Mouse (Mus musculus) ovary, adult 18-20 months (tissue): Measurements from ENCODE around the gene Trim28.

Experiments
- DNase-seq: peaks from one replicate; pipeline ENCODE4 v3.0.0; 2022; ENCODE audit warnings: low spot score, mixed read lengths

Gene Trim28

DNA sequence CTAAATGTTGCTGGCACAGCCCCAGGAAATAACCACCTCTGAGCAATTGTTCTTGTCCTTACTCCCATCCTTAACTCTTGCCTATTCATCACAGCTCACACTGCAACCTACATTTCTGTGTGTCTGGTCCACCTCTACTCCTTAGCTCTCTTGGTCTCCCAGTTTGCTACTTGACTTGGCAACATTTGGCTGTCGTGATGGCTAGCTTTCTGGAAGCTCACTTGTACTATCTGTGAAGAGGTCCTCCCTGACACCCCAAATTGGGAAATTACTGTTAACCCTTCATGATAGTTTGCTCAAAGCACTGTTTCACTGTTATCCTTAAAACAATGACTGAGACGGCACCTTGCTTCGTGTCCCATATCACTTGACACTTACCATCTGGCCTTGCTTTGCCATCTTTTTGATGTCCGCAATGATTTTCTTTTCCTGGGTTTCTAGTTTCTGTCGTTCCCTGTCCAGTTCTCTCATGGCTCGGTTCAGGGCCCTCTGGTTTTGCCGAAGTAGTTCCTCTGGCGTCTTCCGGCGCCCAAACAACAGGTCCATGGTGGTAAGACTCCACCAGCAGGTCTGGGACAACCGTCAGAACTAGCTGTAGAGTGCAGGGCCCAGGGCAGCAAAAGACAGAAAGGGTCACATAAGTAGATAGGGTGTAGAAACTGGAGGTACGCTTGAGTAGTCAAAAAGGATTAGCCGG lies 34.7 kb downstream of the Trim28 start:
- no peak for DNase-seq

DNA sequence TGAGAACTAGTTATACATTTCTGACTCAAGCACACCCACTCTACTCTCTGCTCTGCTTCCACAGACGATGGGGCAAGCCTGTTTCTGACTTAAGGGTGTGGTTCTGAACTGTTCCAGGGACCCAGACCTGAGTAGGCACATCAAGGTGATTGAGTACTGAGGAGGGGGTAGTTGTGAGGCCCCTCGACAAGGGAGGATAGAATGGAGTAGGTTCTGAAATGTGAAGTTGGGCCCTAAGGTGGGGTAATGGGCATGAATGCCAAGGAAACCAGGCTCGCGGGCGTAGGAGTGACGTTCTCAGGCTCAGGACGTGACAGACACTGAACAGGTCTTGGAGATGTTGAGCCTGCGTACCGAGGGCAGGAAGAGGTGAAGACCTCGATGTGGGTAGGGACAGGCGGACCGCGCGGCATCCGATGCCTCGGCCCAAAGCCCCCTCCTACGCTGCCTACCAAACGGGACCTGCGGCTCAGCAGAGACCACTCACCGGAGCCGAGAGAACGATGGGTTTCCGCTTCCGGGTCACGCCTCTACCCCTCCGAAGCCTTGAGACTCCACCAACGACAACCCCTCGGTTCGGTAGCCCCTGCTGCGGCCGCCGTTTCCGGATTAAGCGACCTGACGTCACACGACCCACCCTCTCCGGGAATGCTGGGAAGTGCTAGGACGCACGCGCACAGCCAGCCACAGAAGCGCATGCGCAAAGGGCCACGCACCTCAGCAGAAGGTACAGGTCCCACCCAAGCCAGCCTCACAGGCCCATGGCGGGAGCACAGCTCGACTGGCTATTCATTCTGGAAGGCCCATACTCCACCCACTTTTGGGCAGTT lies 35.4 kb downstream of the Trim28 start, which contains the start of gene Chmp2a:
TSS of gene Chmp2a (minus strand) at position 660 of the 830 bp plus-strand sequence.
- peak; percentile 95 for DNase-seq

DNA sequence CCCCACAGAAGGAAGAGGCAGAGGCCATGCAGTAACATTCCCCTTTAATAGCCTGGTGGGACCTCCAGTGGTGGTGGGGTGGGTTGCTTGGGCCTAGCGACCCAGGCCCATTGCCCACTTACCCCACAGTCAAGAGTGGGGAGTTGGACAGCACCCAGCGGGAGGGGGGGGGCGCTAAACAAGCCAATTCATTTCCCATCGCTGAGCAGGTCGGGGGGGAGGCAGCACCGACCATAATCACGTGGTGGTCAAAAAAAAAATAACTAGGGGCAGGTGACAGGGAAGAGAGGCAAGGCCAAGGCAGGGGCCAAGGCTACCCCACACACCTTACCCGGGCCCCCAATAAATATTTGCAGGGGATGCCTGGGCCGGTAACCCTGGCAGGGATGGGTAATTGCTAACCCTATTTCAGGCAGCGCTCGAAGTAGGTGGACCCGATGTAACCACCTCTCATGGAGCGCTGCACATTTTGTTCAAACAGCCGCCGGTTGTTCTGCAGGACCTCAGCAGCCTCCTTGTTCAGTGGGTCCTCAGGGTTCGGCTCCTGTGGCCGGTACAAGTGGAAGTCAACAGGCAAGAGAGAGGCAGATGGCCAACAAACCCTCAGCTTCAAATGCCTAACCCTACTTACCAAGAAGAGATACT lies 36.4 kb downstream of the Trim28 start:
- no peak for DNase-seq

DNA sequence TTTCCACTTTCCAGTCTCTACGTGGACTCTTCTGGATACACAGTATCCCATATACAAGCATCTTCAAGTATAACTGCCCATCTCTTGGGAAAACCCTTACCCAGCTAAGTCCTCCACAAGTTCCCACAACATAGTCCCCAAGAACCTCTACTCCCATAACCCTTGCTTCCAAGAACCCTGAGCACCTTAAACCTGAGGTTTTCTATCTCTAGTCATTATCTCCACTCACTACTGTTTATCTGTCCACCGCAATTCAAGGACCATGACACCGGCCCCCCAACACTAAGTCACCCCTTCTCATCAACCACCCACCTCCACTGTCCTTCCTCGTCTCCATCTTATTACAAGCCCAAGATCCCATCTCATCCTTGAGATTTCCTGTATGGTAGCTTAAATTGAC lies 37.9 kb downstream of the Trim28 start:
- DNase-seq: no peak

DNA sequence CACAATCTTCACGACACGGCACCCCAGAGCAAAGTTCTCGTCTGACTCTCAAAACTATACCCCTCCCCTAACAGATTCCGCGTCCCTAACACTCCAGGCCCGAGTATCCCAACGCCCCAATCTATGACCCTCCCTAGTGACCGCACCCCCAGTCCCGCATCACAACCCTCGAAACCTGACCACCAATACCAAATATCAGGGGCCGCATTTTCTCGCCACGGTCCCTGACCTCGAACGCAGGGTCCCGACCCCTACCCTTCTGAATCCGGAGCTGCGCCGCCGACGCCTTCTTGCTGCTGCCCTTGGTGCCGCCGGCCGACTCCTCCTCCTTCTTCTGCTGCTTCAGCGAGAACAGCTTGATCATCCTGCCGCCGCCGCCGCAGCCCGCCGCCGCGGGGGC lies 38.5 kb downstream of the Trim28 start:
- no peak for DNase-seq

DNA sequence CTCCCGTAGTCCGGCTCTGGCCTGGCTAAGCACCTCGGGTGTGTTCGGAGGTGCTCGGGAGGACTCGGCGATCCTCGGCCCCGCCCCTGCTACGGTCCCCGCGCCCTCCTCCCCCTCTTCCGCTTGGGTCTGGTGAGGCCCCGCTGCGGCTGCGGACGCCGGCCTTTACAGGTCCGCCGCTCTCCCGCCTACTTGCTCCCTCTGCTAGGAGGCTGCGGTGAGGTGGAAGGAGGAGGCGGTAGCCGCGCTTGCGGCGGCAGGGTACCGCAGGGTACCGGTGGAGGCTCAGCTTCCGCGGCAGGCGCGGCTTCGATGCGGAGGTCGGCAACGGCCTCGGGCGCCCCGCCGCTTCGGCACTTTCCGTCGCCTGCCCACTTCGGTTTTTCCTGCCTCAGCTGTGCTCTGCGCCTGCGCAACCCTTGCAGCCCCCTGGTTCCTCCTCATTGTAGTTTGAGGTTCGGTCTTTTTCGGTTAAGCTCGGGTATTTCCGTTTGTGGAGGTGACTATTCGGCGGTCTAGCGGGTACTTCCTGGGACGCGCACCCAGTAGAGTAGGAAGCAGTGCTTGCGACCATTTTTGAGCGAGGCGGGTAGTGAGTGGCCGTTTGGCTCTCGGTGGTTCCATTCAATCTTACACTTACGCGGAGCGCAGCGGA lies 39.1 kb downstream of the Trim28 start, which contains the start of gene Ube2m:
TSS of gene Ube2m (minus strand) at position 375 of the 655 bp plus-strand sequence.
- DNase-seq: peak; percentile 96

DNA sequence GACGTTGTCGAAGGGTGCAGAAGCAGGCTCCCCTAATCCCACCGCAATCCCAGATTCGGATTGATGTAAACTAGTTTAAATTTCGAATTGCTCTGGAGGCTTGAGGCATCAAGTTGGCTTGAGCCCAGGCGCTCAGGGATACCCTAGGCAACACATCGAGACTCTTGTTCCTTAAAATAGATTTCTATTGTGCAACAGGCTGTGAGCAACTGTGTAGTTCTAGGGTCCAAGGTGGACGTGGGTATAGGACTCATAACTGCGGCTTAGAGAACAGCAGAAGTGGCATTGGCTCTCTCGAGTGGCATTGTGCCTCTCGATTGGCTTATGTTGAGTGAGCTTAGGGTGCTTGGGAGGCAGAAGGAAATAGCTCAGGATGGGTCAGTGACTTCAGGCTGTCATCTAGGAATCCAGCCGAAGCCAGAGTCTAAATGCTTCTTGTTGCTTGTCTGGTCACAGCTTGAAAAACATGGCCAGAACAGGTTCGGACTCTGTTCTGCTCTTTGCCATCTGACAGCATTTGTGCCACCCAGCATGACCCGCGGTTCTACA lies 39.8 kb downstream of the Trim28 start:
- no peak for DNase-seq

DNA sequence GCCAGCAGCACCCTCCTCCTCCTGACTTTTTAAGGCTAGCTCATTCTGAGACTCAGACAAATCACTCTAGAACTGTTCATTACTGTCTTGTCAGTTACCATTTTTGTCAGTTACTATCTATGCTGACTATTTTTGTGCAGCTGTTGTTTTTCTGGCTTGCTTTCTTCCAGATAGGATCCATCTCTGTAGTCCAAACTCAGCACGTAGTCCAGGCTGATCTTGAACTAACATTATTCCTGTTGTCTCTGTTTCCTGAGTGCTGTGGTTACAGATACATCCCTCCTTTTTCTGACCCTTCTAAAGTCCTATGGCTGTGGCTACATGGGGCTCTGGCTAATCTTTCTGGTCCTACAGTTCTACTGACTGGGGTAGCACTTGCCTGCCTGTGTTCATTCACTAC lies 40.3 kb downstream of the Trim28 start:
- no peak for DNase-seq

DNA sequence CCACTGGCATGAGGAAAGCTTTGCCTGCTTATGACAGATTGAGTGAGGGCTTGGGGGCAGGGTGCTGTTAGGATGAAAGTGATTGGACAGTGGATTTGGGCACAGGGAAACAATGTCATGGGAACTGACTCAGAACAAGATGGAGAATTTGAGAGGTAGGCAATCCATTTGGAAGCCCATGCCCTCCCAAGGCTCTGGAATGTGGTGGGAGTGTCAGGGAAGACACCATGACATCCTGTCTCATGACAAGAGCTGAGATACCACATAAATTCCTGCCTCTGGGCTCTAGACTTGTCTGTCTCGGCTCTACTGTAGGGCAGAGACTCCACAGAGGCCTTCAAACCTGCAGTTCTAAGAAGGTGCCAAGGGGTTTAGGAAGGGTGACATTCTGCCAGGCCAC lies 42.3 kb downstream of the Trim28 start:
- no peak for DNase-seq

DNA sequence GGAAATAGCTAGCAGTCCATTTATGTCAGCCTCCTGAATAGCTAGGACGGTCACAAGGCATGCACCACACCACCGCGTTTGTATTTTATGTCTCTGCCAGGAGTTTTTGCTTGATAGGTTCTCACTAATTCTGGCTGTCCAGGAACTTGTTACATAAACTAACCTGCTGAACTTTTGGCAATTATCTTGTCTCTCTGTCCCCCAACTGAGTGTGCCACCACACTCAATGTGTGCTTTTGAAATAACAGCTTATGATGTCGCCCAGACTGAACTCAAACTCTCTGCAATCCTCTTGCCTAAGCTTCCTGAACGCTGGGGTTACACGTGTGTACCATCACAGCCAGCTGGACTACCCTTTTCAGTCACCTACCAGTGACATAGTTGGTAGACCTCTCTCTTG lies 43.6 kb downstream of the Trim28 start:
- no peak for DNase-seq

DNA sequence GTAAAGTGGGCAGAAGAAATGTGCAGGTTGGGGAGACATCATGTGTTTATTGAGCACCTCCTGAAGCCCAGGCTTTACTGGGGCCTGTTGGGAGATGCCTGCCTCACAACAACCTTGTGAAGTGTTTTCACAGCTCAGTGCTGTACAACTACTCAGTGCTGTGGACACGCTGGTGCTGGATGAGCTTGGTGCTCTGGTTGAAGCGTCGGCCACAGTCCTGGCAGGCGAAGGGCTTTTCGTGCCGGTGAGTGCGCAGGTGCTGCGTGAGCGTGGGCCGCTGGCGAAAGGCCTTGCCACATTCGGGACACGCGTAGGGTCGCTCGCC lies 44.2 kb downstream of the Trim28 start:
- DNase-seq: no peak

DNA sequence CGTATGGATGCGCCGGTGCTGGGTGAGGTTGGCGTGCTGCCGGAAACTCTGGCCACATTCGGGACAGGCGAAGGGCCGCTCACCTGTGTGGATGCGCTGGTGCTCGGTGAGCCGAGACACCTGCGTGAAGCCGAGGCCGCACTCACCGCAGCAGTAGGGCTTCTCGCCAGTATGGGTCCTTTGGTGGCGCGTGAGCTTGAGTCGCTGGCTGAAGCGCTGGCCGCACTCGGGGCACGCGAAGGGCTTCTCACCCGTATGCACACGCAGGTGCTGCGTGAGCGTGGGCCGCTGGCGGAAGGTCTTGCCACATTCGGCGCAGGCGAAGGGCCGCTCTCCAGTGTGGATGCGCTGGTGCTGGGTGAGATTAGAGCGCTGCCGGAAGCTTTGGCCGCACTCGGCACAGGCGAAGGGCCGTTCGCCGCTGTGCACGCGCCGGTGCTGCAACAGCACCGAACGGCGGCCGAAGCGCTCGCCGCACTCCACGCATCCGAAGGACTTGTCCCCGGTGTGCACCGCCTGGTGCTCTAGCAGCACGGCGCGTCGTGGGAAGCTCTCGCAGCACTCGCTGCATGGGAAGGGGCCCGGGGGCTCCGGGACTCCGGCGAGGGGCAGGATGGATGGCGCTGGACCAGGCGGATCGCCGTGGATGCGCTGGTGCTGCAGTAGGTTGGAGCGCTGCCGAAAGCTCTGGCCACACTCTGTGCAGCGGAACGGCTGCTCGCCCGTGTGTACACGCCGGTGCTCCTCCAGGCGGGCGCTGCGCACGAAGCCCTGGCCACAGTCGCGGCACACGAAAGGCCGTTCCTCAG lies 44.7 kb downstream of the Trim28 start:
- no peak for DNase-seq

DNA sequence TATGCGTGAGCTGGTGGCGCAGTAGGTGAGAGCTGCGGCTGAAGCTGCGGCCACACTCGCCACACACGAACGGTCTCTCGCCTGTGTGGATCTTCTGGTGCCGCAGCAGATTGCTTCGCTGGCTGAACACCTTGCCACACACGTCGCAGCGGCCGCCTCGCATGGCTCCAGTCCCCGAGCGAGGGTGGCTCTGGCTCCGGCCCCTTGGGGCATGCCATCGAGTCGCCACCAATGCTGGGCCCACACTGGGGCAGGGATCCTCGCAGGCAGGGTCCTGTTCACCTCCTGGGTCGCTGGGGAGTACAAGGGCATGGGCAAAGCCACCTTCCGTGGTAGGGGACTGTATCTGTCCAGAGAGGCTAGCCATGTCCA lies 45.3 kb downstream of the Trim28 start:
- DNase-seq: no peak

DNA sequence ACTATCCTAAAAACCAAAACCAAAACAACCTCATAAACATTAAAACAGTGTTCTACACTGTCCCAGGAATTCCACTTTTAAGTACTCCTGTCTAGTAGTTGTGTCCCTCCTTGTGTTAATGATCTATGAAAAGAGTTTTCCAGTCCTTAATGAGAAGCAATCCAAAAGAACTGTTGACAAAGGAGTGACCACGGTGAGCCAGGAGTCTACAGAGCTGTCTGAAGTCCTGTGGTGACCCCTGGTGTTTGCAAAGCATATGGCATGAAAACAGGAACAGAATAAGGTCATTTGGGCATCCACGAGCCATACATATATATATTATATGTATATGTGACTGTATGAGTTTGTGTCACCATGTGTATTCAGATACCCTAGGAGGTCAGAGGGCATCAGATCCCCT lies 47.2 kb downstream of the Trim28 start:
- DNase-seq: no peak

DNA sequence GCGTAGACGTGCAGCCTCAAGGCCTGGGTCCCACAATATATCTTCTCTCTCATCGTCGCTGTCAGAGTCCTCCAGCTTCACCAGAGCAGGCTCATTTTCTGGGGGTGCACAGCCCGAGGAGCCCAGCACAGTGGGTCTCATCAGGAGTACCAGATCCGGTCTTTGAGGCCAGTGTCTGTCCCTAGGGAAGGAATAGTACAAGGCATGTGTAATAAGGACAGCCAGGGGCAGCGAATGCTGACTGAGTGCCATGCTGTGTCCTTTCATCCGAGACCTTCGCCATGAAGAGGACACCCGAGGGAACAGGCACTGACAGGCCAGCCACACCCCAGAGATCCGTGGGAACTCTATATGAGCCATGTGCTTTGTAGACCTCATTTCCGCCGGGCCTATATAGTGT lies 54.1 kb downstream of the Trim28 start:
- DNase-seq: no peak

DNA sequence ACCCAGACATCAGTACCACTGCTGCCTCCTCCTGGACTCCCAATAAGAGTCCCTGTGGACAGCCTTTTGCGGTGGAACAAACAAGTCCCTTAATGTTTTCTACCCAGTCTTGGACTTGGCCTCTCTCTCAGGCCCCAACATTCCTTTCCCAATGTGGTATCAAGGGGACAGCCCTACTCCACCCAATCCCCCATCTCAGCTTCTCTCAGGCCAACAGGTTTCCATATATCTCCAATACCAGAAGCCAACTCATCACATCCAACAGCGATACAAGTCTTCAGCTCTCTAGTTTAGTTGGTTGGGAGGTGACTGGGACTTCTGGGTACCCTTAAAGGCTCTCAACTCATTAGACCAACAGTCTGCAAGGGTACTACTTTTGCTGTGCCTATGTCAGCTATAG lies 54.6 kb downstream of the Trim28 start:
- DNase-seq: no peak

DNA sequence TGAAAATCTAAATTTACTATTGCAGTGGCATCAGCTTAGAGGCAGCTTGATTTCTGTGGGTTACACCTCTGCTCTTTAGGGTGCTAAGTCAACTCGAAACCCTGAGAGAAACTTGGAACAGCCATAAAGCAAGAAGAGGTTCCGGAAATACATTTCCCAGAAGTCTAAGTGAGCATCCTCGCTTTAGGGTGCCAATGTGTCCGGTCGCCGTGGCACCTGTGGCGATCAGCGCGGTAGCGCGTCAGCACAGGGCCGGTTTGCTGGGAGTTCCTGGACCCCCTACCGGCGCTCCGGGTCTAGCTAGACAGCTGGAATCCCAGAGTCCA lies 55.0 kb downstream of the Trim28 start:
- no peak for DNase-seq

DNA sequence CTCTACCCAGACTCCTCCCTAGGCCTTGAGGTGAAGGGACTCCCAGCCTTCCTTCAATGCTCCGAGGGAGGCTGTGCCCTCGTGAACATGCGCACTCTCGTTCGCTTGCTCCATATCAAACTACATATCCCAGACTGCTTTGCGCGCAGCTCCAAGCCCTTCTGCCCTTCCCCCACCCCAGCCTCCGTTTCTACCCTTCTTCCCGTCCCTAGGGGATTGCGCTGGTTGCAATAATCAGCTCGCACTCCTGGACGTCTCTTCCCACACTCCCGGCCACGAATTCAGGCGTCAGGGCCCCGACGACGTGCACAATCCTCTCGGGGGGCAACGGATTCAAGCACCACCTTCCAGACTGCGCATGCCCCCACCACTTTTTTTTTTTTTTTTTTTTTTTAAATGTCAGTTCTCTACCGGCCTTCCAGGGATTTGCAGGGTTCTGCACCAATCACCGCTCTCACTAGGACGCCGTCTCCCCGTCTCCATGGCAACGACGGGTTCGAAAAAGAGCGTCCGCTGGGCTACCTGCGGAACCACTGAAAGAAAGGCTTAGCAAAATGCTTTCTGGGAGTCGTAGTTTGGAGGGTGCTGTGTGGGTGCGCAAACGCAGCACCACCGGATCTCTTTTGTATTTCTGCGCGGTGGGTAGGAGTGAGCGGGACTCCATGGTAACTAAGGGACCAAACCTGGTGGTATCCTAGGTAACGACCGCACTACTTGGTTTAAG lies 55.5 kb downstream of the Trim28 start, which contains the start of gene Mzf1:
TSS of gene Mzf1 (minus strand) at position 478 of the 724 bp plus-strand sequence.
- DNase-seq: peak; percentile 94

DNA sequence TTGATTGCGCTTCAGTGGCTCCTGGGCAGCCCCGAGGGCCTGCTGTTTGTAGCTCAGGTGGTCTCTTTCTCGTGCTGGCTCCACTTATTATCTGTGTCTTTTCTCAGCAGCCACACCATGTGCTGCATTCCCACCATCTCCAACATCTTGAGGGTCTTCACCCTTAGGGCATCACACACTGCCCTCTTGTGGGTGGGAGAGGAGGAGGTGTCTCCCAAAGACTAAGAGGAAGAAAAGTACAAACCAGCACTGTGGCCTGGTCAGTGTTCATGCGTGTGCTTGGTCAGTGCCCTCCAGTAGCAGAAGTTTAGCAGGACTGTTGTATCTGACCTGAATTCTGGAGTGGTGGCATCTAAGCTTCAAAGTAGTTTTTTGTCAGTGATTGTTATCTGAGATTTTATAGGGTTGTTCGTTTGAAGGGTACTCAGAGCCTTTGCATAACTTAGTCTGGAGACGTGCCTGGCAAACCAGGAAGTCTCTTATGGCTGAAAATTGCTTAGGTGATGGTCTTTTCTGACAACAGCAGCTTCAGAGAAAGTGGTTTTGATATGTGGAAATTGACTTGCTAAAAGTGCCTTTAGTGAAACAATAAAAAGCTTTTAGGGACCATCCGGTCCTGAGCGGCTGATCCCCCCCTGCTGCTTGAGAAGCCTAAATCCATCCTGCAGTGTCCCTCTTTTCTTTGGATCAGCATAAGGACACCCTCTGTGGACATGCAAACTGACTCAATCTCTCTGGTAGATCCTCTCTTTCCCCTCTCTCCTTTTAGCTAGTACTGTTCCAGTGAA lies 58.2 kb downstream of the Trim28 start:
- DNase-seq: no peak

DNA sequence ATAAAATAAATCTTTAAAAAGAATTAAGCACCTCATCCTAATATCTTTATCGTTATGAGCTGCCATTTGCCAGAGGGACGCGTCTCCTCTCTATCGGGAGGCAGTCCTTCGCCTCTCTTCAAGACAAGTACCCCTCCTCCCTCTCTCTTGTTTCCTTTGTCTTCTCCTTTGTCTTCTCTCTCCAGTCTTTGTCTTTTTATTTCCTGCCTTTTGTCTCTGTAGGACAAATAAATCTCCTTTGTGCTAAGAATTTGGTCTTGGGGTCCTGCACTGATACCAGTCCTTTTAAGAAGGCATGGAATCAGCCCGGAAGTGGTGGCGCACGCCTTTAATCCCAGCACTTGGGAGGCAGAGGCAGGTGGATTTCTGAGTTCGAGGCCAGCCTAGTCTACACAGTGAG lies 60.6 kb downstream of the Trim28 start:
- no peak for DNase-seq
